Mouse (Mus musculus) liver, embryonic 14.5 days (tissue): ENCODE data around the gene Hoxb1. TPM values are rescaled to one million over a fixed set of nuclear protein-coding genes. Genes with fewer than 3 reads are reported as not detected.
A peak's percentile ranks its signal among the peaks of the same experiment; 100 is the strongest.

ENCODE experiments used
- ATAC-seq: fragments of 200-750 bp; cut with Nextera tagmentation; 2 replicates; pipeline ENCODE4 v1.8.0; 2017; ENCODE audit warnings: moderate number of reproducible peaks, mild to moderate bottlenecking, moderate library complexity; ENCODE audit not compliant: insufficient read depth
- DNase-seq, 3 experiments: peaks; one replicate each; pipeline ENCODE4 v3.0.0-alpha.2; 2012 to 2013; ENCODE audit warnings: low read depth in 3 of 3, low spot score in 3 of 3
- H3K27ac ChIP-seq: fragments of 300-500 bp; sonication (generic); 2 replicates; pipeline ENCODE4 v1.5.1; 2014; ENCODE audit warnings: moderate library complexity, mild to moderate bottlenecking, control low read depth, inconsistent platforms
- H3K27me3 ChIP-seq: fragments of 300-500 bp; sonication (generic); 2 replicates; pipeline ENCODE4 v1.6.1; 2014; ENCODE audit warnings: mild to moderate bottlenecking, low read length, moderate library complexity; ENCODE audit not compliant: control insufficient read depth, insufficient read depth
- H3K36me3 ChIP-seq: fragments of 300-500 bp; sonication (generic); replicated peaks from 2 replicates; pipeline ENCODE4 v1.6.1; 2014; ENCODE audit warnings: low read depth; ENCODE audit not compliant: control insufficient read depth, insufficient read depth
- H3K4me1 ChIP-seq, 2 experiments: fragments of 200-500 bp in 1 of 2; fragments of 300-500 bp in 1 of 2; sonication (generic) in 1 of 2; replicated peaks; 2 replicates each; pipeline ENCODE4 v1.6.1; 2012 to 2014; ENCODE audit warnings: antibody characterized with exemption in 1 of 2, inconsistent platforms in 1 of 2, low read length in 1 of 2; ENCODE audit not compliant: control insufficient read depth in 2 of 2, insufficient read depth in 2 of 2
- H3K4me2 ChIP-seq: fragments of 300-500 bp; sonication (generic); 2 replicates; pipeline ENCODE4 v1.6.1; 2014; ENCODE audit warnings: low read depth, mild to moderate bottlenecking, control low read depth, moderate library complexity
- H3K4me3 ChIP-seq, 2 experiments: fragments of 200-500 bp in 1 of 2; fragments of 300-500 bp in 1 of 2; sonication (generic) in 1 of 2; 2 replicates each; pipeline ENCODE4 v1.5.1; 2012 to 2014; ENCODE audit warnings: low read depth in 2 of 2, low read length in 2 of 2, mild to moderate bottlenecking in 2 of 2, control low read depth in 1 of 2, inconsistent platforms in 1 of 2, moderate library complexity in 1 of 2; ENCODE audit not compliant: insufficient read depth in 1 of 2
- H3K9ac ChIP-seq: fragments of 300-500 bp; sonication (generic); replicated peaks from 2 replicates; pipeline ENCODE4 v1.6.1; 2014; ENCODE audit warnings: mild to moderate bottlenecking, control low read depth, moderate library complexity
- H3K9me3 ChIP-seq: fragments of 300-500 bp; sonication (generic); 2 replicates; pipeline ENCODE4 v1.6.1; 2016; ENCODE audit warnings: low read length, mixed read lengths; ENCODE audit not compliant: control insufficient read depth
- CTCF ChIP-seq: IDR thresholded peaks from 2 replicates; pipeline ENCODE4 v1.5.1; 2016; ENCODE audit warnings: antibody characterized with exemption, low read depth, control low read depth
- EP300 ChIP-seq: IDR thresholded peaks from 2 replicates; pipeline ENCODE4 v1.6.1; 2016; ENCODE audit warnings: antibody characterized with exemption, low read depth
- WGBS: fragments of 180-500 bp; shearing (Covaris S2); extraction: QIAGEN DNeasy Blood & Tissue Kit; methylation state at CpG from one replicate; pipeline ENCODE4 v1.1.7; 2014; ENCODE audit not compliant: insufficient replicate concordance; 5-methylcytosine and 5-hydroxymethylcytosine counted together
- polyA plus RNA-seq, 2 experiments: library from polyadenylated mRNA; depleted of rRNA in 1 of 2; stranded (reverse) in 1 of 2; unstranded in 1 of 2; fragments of >200 nt; fragmentation: Nextera tagmentation in 1 of 2; extraction: Ambion mirVana in 1 of 2; gene quantifications; 2 replicates each; pipeline versions ENCODE4 v1.2.1 to v1.2.3; 2012 to 2014

Gene Hoxb1
- polyA plus RNA-seq, 2 experiments: 0.02 TPM; not detected in 1

GRCm38 (mm10) chr11:96405541-96405940 is 40.0 kb downstream of the Hoxb1 start:
- no peak for DNase-seq

GRCm38 (mm10) chr11:96407191-96408072 is 41.9 kb downstream of the Hoxb1 start:
- H3K9ac ChIP-seq: no peak overlapping the region
- H3K36me3 ChIP-seq: no peaks in the 10 kb centered on the region
- H3K4me2 ChIP-seq: peak overlapping the region; percentile 11
- H3K9me3 ChIP-seq: no peaks in the 10 kb centered on the region
- H3K27ac ChIP-seq: no peak overlapping the region
- H3K27me3 ChIP-seq: peaks cover 12% of the 10 kb centered on the region
- peak; percentile 72 for TF ChIP-seq CTCF
- no peak for TF ChIP-seq EP300
- ATAC-seq (no peak), DNase-seq (no peak)
- H3K4me1 ChIP-seq: no peaks in the 10 kb centered on the region
- no peak overlapping the region for H3K4me3 ChIP-seq
- WGBS: 7% methylated on average over 36 of the region's 36 CpGs

More at GRCm38 (mm10) chr11:96405541-96405940, 40.0 kb downstream of the Hoxb1 start:
- no peak for ATAC-seq
- TF ChIP-seq EP300: no peak
- Histone ChIP-seq H3K27me3 (peaks cover 12% of the 10 kb centered on the region), H3K27ac (no peak overlapping the region), H3K36me3 (no peaks in the 10 kb centered on the region), H3K4me2 (no peak overlapping the region), H3K9me3 (no peaks in the 10 kb centered on the region), H3K4me1 (no peaks in the 10 kb centered on the region; a peak in 1 of 4 replicates), H3K9ac (no peak overlapping the region), H3K4me3 (no peak overlapping the region)
- WGBS: 52% methylated on average over 4 of the region's 4 CpGs

DNA sequence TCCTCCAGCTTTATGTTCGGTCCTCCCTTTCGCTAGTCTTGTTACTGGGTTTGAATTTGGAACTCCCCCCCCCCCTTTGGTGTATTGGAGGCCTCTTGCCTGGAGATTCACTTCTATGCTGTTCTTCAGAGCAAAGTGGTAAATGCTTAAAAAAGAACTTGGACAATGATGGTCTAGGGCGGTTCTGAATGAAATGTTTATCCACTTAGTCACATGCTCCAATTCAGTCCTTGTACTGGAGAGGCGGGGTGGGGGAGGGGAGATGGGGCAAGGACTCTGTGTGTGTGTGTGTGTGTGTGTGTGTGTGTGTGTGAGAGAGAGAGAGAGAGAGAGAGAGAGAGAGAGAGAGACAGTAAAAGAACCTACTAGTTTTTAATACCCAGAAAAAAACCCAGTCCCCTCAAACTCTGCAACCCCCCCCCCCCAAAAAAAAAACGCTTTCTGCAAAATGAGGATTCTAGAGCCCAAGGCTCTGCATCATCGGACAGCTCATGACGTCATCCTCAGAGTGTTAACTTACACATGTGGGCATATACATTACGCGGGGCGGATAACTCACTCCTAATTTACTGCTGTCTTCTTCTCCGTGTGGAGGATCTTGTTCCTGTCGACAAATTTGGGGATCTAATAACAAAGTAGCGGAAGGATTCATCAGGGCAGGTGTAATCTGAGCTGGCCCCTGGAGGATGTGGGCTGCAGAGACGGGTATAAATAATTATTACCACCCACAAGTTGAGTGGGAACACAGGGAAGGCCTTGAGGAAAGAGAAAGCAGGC is 42.9 kb downstream of the Hoxb1 start:
- Histone ChIP-seq H3K9ac (no peak overlapping the region), H3K4me1 (no peaks in the 10 kb centered on the region; a peak in 1 of 4 replicates), H3K4me3 (no peak overlapping the region), H3K4me2 (no peak overlapping the region), H3K27ac (no peak overlapping the region), H3K9me3 (no peaks in the 10 kb centered on the region), H3K36me3 (no peaks in the 10 kb centered on the region), H3K27me3 (peaks cover 12% of the 10 kb centered on the region)
- 55% methylated on average over 14 of the region's 14 CpGs for WGBS
- ATAC-seq (no peak), DNase-seq (no peak)
- TF ChIP-seq CTCF: no peak
- no peak for TF ChIP-seq EP300

GRCm38 (mm10) chr11:96411019-96411418 is 45.5 kb downstream of the Hoxb1 start:
- WGBS: 29% methylated on average over 5 of the region's 5 CpGs
- Histone ChIP-seq H3K9ac (no peak overlapping the region), H3K4me1 (no peaks in the 10 kb centered on the region; a peak in 1 of 4 replicates), H3K36me3 (no peaks in the 10 kb centered on the region), H3K4me2 (no peak overlapping the region), H3K4me3 (no peak overlapping the region), H3K9me3 (no peaks in the 10 kb centered on the region), H3K27me3 (peaks cover 12% of the 10 kb centered on the region), H3K27ac (no peak overlapping the region)
- DNase-seq: no peak
- no peak for ATAC-seq
- TF ChIP-seq CTCF (no peak), EP300 (no peak)

- peaks cover 8% of the 10 kb centered on the region for H3K27me3 ChIP-seq
- WGBS: 42% methylated on average over 4 of the region's 4 CpGs
- ATAC-seq: no peak
Observed at GRCm38 (mm10) chr11:96411934-96412333, 46.4 kb downstream of the Hoxb1 start.

More at GRCm38 (mm10) chr11:96411934-96412333, 46.4 kb downstream of the Hoxb1 start:
- H3K9me3 ChIP-seq: no peaks in the 10 kb centered on the region
- no peak overlapping the region for H3K4me2 ChIP-seq
- no peaks in the 10 kb centered on the region for H3K36me3 ChIP-seq
- no peak for DNase-seq
- H3K4me1 ChIP-seq: no peaks in the 10 kb centered on the region; a peak in 1 of 4 replicates
- H3K4me3 ChIP-seq: no peak overlapping the region
- no peak overlapping the region for H3K27ac ChIP-seq
- TF ChIP-seq EP300 (no peak), CTCF (peak; percentile 55)
- no peak overlapping the region for H3K9ac ChIP-seq
